Mouse (Mus musculus) forelimb bud, embryonic 11.5 days (tissue): Measurements from ENCODE around the gene Parp11.

Experiments used
- DNase-seq: peaks from one replicate; pipeline ENCODE4 v3.0.0-alpha.2; 2012; ENCODE audit warnings: low read depth, low spot score

The Parp11 gene

DNA sequence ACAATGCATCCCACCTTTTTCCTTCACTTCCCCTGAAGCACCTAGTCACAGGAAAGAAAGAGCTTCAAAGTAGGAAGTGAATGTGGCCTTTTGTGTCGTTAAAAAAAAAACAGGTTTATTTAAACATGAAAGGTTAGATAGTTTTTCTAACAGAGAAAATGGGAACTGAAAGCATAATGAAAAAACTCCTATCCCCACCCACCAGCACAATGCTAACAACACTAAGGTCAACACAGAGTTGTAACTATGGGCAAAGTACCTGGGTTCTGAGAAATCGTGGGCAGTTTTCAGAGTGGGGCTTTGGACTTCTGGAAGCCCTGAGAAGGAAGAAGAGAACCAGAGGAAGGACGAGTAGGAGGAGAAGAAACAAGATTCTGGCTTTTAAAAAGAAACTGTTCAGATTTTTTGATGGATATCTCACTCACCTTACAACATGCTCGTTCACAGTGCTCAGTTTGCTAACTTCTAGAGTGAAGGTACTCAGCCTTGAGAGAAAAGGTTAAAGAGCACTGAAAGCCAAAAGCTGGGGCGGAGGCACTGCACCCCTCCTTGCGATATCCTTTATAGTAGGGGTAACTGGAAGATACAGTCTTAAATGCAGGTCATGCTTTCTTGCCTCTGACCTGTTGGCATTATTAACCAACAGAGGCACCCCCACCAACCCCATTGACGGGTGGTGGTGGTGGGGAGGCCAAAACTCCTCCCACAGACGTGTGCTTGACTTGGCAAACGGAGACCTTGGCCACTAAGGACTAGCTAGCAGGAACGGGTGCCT lies 1.2 kb downstream of the Parp11 start:
- DNase-seq = no peak

DNA sequence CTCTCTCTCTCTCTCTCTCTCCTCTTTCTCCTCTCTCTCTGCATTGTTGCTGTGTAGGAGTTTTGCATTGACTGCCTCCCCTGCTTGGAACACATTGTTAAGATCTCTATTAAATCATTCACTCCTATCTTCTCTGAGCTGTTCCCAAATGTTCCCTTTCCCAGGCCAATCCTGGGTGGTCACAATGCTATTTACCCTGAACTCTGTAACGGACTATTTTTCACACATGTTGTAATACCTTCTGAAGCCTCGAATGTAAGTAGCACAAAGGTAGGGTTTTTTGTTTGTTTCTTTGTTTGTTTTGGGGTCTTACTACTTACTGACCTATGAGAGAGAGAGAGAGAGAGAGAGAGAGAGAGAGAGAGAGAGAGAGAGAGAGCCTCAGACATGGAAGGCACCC lies 2.2 kb downstream of the Parp11 start:
- DNase-seq = no peak

DNA sequence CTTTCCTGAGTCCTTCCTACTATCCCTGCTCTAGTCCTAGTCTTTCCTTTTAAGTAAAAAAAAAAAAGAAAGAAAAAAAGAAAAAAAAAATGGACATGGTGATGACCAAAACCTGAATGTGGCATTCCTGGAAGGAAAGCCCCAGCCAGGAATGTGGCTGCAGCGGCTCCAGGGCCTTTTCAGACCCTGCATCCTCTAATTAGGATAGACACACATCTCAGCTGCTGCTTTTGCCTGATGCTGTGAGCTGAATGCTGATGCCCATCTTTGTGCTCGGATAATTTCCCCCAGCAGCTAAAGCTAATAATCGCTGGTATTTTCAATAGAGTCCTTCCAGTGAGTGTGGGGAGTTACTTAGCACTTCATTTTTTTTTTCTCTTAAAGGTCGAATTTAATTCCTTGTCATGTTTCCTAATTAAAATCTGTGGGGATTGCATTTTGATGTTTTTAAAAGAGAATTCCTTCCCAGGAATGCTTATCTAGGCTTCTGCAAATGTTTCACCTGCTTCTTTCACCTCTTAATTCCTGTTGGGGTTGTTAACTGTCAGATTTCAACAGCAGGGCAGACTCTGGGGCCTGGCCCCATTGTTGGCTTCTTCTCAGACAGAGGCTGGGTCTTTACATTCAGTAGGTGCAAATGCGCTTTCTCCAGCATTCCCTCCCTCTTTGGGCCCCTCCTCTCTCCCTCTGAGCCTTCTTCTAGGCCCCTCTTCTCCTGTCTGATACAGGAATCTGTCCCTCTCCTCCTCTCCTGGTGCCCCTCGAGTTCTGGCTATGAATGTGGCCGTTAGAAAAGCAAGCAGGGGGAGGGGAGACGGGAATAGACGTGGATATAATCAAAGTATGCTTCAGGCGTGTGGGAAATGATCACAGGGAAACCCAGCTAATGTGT lies 3.1 kb downstream of the Parp11 start:
- DNase-seq = no peak

DNA sequence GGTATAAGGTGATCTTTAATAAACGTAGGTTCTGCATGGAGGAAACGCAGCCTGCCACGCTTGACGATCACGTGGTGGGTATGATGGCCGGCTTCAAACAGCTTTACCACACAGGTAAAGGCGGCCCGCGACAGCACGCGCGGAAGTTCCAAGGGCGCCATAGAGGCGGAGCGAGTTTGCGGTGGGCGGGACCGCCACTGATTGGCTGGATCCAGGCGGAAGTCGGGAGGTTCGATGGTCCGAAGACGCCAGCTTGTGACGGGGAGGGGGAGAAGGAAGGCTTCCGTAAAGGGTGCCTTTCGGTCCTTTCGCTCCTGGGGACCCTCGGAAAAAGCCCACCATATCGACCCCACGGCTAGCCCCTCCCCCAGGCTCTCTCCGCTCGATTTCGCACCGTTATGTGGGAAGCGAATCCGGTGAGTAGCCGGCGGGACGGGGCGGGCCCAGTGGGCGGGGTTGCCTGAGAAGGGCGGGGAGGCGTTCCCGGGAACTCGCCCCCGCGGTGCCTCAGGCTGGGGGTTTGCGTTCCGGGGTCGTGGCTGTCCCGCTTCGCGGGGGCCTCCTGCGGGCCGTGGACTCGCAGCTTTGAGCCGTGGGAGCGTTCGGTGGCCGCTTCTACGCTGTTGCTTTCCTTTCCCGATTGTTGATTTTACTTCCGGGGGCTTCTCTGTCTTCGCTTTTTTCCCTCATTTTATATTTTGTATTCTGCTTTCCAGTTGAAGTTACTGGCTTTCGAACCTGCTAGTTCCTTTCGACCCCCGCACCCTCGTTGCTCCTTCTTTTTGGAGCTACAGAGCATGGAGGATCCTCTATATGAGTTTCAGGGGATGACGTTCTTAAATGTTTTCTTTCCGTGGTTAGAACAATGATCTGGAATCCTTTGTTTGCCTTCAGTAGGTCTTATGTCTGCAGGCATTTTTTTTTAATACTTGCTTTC lies 7.0 kb downstream of the Parp11 start:
- DNase-seq = peak; percentile 89

DNA sequence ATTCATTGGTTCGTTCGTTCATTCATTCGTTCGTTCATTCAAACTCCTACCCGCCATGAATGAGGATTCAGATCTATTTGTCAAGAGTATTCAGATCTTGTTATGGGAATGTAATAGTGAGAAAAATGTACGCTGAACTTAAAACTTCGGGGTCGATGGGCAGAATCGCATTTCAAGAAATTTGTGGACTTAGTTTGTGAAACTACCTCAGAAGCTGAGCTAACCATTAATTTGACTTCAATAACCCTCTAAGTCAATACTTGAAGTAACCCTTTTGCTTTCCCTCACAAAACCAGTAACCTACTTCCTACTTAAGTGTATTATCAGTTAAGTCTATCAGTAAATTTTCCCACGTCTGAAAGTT lies 7.7 kb downstream of the Parp11 start:
- DNase-seq = no peak

DNA sequence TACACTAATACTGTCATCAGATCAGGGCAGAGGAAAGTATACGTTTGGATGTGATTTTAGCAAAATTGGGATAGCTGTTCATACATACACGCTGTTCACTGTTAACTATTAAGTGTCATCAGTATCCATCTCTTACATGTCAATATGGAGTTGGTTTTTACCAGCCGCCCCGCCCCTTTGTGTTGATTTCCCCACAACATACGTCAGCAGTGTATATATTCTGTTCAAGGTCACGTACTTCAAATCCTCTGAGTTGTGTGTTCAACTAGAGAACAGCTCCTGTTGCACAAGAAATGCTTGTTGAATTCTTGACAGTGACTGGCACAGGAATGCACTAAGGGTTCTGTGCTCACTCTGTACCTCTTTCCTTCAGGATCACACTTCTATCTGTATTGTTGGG lies 8.2 kb downstream of the Parp11 start:
- no peak for DNase-seq

DNA sequence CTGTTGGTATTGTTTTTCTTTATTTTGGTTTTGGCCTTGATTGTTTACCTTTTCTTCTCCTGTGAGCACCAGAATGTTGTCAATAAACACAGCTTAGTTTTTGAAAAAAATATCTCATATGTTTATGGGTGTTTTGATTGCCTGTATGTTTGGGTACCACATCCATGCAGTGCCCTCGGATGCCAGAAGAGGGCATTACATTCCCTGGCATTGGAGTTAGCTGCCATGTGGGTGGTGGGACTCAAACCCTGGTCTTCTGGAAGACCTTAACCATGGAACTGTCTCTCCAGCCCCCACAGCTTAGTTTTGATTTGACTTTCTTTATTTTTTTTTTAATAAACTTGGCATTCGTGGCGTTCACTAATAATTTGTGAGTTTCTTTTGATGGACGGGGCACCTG lies 8.8 kb downstream of the Parp11 start:
- DNase-seq = no peak

DNA sequence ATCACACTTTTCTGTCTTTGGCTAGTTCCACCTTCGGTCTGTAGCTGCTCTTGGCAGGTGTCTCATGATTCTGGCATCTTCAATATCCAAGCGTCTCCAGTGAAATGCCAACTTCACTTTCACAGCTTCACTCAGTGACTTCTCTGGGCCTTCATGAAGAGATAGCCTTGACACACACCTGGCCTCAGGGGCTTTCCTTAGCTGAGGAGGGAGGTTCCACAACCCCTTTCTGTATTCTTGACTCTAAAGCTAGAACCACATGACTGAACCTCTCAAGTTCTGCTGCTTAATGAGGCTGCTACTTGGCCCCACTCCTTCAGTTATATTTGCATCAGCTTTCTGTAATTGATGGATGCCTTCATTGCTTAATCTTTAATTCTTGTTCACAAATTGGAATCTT lies 10.1 kb downstream of the Parp11 start:
- no peak for DNase-seq

DNA sequence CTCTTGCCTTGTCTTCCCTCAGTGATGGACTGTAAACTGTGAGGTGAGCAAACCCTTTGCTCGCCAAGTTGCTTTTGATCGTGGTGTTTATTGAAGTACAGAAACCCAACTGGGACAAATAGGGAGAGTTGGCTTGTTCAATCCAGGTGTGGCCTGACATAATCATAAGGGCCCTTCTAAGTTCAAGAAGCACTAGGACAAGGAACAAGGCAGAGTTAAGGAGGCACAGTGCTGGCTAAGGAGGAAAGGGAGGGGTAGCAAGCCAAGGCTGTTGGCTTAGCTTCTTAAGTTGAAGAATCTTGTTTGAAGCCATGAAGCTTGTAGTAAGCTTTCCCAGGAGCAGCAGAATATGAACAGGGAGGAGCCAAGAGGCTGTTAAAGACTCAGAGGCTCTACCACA lies 13.1 kb downstream of the Parp11 start:
- DNase-seq = no peak

DNA sequence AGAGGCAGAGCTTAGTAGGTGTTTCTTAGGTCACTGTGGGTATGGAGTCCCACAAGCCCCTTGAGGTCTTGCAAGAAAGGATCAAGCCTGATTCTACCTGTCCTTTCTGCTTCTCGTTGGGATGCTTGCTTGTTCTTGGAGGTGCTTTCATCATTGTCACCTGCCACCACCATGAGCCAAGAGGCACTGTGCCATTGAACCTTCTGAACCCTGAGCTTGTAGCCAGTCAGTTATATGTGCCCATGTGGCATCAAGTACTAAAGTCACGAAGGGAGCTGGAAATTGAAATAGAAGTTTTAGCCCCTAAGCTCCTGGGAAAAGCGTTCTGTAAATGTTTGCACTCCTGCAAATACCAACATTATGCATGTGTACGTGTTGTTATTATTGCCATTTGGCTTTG lies 14.9 kb downstream of the Parp11 start:
- DNase-seq = no peak

DNA sequence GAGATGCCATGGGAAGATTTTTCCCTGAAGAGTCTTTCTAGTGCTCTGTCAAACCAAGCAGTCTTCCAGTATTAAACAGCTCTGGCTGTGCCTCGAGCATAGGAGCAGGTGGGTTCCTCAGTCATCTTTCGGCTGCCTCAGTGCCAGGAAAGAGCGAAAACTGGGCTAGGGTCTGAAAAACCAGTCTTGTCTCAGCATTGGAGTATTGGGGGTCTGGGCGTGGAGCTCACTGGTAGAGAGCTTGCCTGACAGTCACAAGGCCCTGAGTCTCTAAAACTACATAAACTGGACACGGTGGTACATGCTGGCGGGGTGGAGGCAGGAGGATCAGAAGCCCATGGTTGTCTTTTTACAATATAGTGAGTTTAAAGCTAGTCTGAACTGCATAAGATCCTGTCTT lies 15.6 kb downstream of the Parp11 start:
- no peak for DNase-seq

DNA sequence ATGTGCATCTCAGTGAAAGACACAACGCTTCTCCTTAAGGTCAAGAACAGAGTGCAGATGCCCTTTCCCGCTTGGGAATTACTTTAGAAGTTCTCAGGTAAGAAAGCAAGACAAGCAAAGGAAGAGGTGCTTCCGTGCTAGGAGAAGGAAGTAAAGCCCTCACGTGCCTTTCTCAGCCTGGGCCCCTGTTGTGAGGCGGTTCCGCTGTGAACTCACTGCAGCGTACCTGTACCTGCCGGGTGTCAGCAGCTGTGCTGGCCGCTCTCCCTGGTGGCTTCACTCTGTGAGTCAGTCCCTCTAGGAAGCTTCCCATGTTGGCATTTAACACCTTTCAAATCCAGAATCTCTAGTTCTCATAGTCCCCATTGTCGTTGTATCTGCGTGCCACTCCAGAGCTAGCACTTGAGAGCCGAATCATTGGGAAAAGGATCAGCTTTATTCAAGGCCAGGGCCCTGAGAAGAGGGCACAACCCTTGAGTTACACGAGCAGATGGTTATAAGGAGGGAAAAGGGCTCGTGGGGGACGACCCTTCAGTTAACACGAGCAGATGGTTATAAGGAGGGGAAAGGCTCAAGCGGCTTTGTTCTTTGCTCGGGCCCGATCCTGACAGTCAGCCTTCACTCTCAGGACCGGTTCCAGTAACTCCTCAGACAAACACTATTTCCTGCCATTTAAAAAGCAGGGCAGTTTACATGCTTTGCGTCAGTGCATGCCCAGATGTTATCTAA lies 16.8 kb downstream of the Parp11 start:
- DNase-seq = no peak

DNA sequence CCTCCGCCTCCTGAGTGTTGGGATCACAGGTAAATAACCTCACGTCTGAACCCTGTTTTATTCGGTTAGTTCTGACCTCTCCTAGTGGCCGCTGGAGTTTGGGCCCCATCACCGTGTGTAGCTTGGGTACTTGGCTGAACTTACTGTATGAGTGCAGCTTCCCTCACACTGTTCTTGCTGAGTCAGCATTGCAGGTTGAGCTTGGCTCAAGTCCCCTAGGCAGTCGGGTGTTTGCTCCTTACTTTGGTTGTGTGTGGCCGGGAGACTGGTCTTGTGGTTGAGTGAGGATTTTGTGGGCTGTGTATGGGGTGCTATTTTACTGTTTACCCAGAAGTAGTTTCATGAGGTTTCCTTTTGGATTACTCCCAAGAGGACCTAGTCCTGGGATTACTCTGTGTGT lies 17.9 kb downstream of the Parp11 start:
- no peak for DNase-seq

DNA sequence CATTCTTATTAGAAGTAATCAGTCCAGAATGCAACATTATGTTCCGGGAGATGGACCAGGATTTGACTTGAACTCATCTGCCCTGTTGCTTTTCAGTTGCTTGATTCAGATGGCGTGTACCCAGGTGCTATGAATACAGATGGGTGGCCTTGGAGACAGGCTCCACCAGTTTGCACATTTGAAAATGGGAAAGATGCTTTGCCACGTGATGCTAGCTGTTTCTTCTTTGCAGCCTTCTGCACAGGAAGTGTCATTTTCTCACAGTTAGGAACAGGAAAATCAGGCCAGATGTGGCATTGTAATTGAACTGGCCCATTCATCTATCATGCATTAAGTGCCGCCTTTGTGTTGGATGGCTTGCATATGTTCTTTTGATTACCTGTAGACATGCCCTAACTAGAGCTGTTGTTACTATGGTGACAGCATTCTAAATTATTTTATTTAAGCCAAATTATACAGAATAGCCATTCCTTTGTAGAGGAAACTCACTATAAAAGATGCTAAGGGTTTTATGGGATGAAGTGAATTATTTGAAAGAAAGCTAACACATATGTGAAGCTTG lies 20.2 kb downstream of the Parp11 start:
- DNase-seq = no peak

DNA sequence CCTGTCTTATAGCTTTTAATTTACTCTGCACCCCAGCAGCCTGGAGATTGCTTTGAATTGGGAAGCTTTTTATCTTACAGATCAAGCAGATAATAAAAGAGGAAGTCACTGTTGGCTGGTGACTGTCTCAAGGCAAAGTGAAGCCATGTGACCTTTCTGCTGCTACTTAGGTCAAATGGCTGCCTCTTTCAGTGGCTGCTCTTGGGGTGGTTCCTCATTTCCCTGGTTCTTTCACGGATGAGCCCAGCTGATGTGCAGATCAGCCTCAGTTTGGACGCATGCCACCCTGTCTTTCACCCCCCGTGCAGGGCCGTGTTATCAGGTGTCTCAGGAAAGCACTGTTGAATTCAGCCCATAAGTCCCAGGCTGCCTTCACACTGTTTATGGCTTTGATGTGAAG lies 25.4 kb downstream of the Parp11 start:
- no peak for DNase-seq

DNA sequence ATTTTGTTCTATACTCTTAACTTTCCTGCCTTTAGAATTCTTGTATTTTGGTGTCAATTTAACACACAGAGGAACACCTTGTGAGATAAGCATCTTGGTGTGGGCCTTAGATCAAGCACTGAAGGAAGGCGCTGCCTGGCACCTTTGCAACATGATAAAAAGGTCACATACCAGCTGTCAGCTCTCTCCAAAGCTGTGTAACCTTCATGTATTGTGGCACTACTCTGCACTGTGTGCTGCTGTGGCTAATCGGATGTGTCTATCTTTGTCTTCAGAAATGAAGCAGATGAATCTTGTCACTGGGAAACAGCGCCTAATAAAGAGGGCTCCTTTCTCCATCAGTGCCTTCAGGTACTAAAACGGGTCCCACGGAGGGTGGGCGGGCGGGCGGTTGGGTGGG lies 27.3 kb downstream of the Parp11 start:
- DNase-seq = no peak

DNA sequence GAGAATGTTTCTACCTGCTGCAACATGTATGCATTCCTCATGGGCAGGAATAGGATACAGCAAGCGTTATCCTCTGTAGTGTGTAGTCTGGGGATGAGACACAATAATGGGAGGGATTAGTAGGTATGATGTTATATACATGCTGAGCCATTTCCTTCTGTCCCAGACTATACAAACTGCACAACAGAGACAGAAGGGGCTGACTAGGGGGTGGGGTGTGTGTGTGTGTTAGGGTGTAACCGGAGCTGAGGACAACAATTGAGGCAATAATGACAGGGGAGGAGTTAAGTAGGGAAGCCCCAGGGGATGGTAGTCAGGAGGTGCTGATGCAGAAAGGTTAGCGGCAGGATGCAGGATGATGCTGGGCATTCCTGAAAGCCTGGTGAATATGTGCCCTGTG lies 28.6 kb downstream of the Parp11 start:
- no peak for DNase-seq

DNA sequence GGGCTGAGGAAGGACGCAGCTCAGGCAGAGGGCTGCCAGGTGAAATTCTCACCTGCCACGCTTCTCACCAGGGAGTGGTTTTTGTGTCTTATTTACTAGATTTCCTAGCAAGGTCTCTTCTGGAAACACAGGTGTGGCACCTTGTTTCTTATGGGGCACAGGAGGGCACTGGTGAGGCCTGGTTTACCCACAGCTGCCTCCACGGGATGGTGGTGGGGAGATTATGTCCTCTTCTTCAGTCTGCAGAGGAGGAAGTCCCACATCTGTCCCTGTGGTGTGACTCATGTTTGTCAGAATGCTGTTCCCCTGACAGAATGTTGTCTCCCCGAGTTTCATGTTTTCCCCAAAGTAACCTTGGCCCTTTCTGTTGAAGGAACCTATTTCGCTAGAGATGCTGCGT lies 44.4 kb downstream of the Parp11 start:
- DNase-seq = no peak

DNA sequence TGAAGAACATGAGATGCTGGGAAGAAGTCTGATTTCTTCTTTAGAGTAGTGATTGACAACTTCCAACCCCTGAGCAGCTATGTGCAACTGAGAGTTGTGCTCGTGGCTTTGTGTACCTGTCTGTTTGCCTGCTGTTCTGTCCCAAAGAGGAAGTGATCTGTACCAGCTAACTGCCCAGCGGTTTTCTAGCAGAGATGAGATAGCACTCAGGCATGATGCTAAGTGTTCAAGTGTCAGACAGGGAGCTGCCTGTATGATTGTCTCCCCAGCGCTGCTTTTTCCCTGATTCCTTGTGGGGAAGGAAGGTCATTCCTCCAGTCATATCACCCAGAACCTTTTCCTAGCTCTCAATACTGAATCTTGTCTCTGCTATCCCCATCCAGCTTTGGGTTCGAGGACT lies 45.9 kb downstream of the Parp11 start:
- no peak for DNase-seq

DNA sequence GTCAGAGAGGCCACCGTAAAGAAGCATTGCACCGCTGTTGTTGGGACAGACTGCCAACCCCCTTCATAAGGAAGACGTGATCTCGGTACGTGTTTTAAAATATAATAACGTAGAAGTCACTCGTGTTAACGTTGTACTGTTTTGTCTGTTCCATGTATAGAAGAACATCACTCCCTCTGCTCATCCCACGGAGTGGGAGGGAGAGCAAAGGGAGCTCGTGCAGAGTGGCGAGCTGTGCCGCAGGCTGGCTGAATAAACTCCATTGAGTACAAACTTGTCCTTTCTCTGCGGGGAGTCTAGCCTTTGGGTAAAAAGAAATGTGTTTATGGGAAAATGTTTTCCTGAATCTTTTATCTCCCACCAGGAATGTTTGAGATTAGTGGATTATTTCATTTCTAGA lies 47.1 kb downstream of the Parp11 start:
- no peak for DNase-seq

DNA sequence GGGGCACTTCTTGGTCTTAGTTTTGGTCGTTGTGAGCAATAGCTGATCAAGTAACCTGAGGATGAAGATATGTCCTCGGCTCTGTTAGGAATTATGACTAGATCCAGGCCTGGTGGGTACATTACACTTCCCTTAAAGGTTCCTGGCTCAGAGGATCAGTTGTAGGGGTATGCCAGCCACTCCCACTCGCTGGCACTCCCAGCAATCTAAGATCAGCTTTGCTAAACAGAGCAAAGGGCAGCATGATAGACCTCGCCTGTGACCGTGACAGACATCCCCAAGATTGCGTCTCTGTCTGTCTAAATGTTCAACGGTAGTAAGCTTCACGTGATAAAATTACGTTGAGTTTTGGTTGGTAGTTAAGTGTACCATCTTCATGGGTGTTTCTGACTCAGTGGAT lies 47.7 kb downstream of the Parp11 start:
- DNase-seq = no peak
